Mouse (Mus musculus): ENCODE measurements around the gene Zfp1.

Gene Zfp1

GRCm38 (mm10) chr8:111678111-111678510, 34.9 kb downstream of the Zfp1 start:
- peak; percentile 89 for DNase-seq

- no peak for DNase-seq
These were observed 35.6 kb downstream of the Zfp1 start for GRCm38 (mm10) chr8:111678848-111679247.

GRCm38 (mm10) chr8:111680423-111681028, 37.3 kb downstream of the Zfp1 start:
- DNase-seq, result no peak

- no peak for DNase-seq
These were observed 38.0 kb downstream of the Zfp1 start for GRCm38 (mm10) chr8:111681153-111681552.

GRCm38 (mm10) chr8:111682521-111682920, 39.3 kb downstream of the Zfp1 start:
- DNase-seq, result no peak

GRCm38 (mm10) chr8:111686881-111687280, 43.7 kb downstream of the Zfp1 start:
- DNase-seq, result no peak

GRCm38 (mm10) chr8:111690960-111691445, 47.8 kb downstream of the Zfp1 start, which contains the start of gene Ctrb1:
Gene Ctrb1, minus strand, starts transcription at chr8:111691010.
- DNase-seq, result no peak

GRCm38 (mm10) chr8:111693261-111693741, 50.1 kb downstream of the Zfp1 start:
- peak; percentile 95 for DNase-seq

- DNase-seq, result no peak
These were observed 52.2 kb downstream of the Zfp1 start for GRCm38 (mm10) chr8:111695441-111695840.

- no peak for DNase-seq
These were observed 54.5 kb downstream of the Zfp1 start for GRCm38 (mm10) chr8:111697655-111698054.

- DNase-seq, result no peak
These were observed 55.8 kb downstream of the Zfp1 start for GRCm38 (mm10) chr8:111699035-111699434.

GRCm38 (mm10) chr8:111700201-111700600, 57.0 kb downstream of the Zfp1 start:
- no peak for DNase-seq

GRCm38 (mm10) chr8:111700740-111701139, 57.5 kb downstream of the Zfp1 start:
- DNase-seq, result no peak

GRCm38 (mm10) chr8:111701380-111701779, 58.2 kb downstream of the Zfp1 start:
- no peak for DNase-seq

- no peak for DNase-seq
These were observed 61.4 kb downstream of the Zfp1 start for GRCm38 (mm10) chr8:111704585-111704984.

GRCm38 (mm10) chr8:111705222-111705621, 62.0 kb downstream of the Zfp1 start:
- no peak for DNase-seq

GRCm38 (mm10) chr8:111705699-111706098, 62.5 kb downstream of the Zfp1 start:
- DNase-seq, result no peak

- no peak for DNase-seq
These were observed 65.1 kb downstream of the Zfp1 start for GRCm38 (mm10) chr8:111708265-111708664.

GRCm38 (mm10) chr8:111709223-111709622, 66.0 kb downstream of the Zfp1 start:
- DNase-seq, result no peak

GRCm38 (mm10) chr8:111710777-111711485, 67.7 kb downstream of the Zfp1 start:
- peak; percentile 76 for DNase-seq

- DNase-seq, result peak; percentile 91
These were observed 68.9 kb downstream of the Zfp1 start for GRCm38 (mm10) chr8:111712135-111712534.

- peak; percentile 95 for DNase-seq
These were observed 69.4 kb downstream of the Zfp1 start for GRCm38 (mm10) chr8:111712588-111712987.

GRCm38 (mm10) chr8:111713291-111713690, 70.1 kb downstream of the Zfp1 start:
- DNase-seq, result peak; percentile 90

GRCm38 (mm10) chr8:111713817-111714216, 70.6 kb downstream of the Zfp1 start:
- DNase-seq, result peak; percentile 91

Data from heart, adult 11 months (tissue).